Mouse (Mus musculus): ENCODE measurements at regions not wholly inside any gene's neighbourhood (a gene's known extent, or its start where the extent isn't known, plus 50 kb on each side); places are given as distances from the start of the nearest gene placed in this dataset.

- TF ChIP-seq CTCF (IDR thresholded peaks at IDR 0.05; ENCODE audit: borderline replicate concordance, extremely low read depth, insufficient read depth, insufficient read length) (no peak), POLR2A (IDR thresholded peaks at IDR 0.05; ENCODE audit: borderline replicate concordance, extremely low read depth, insufficient read depth, insufficient read length, poor library complexity, severe bottlenecking) (no peak)
Measured at GRCm38 (mm10) chr10:109115013-109115627, 104.3 kb upstream of the Syt1 start.
